Mouse (Mus musculus) kidney, postnatal 0 days (tissue): ENCODE data around the gene Tcl1b3. TPM values are rescaled to one million over a fixed set of nuclear protein-coding genes. Genes with fewer than 3 reads are reported as not detected.

Source experiments
- ATAC-seq: fragments of 200-750 bp; cut with Nextera tagmentation; replicated peaks from 2 replicates; pipeline ENCODE4 v1.8.0; 2017; ENCODE audit warnings: low read depth, moderate number of reproducible peaks, moderate TSS enrichment, moderate library complexity; ENCODE audit not compliant: low FRiP score
- DNase-seq: peaks from one replicate; pipeline ENCODE4 v3.0.0-alpha.2; 2016; ENCODE audit warnings: low spot score
- H3K27ac ChIP-seq: fragments of 300-500 bp; sonication (generic); 2 replicates; pipeline ENCODE4 v1.5.1; 2014; ENCODE audit warnings: mild to moderate bottlenecking
- H3K27me3 ChIP-seq: fragments of 300-500 bp; sonication (generic); 2 replicates; pipeline ENCODE4 v1.6.1; 2014; ENCODE audit warnings: low read length, mixed read lengths; ENCODE audit not compliant: insufficient read depth
- H3K36me3 ChIP-seq: fragments of 300-500 bp; sonication (generic); 2 replicates; pipeline ENCODE4 v1.6.1; 2014; ENCODE audit warnings: low read length, mixed read lengths; ENCODE audit not compliant: insufficient read depth
- H3K4me1 ChIP-seq: fragments of 300-500 bp; sonication (generic); replicated peaks from 2 replicates; pipeline ENCODE4 v1.6.1; 2014; ENCODE audit warnings: antibody characterized with exemption, low read length, mixed read lengths; ENCODE audit not compliant: insufficient read depth
- H3K4me2 ChIP-seq: fragments of 300-500 bp; sonication (generic); 2 replicates; pipeline ENCODE4 v1.6.1; 2014; ENCODE audit warnings: mild to moderate bottlenecking, low read length, moderate library complexity, mixed read lengths
- H3K4me3 ChIP-seq: fragments of 300-500 bp; sonication (generic); replicated peaks from 2 replicates; pipeline ENCODE4 v1.5.1; 2014; ENCODE audit warnings: low read depth, low read length
- H3K9ac ChIP-seq: fragments of 300-500 bp; sonication (generic); 2 replicates; pipeline ENCODE4 v1.6.1; 2014; ENCODE audit warnings: low read depth, low read length
- H3K9me3 ChIP-seq: fragments of 300-500 bp; sonication (generic); replicated peaks from 2 replicates; pipeline ENCODE4 v1.6.1; 2016; ENCODE audit warnings: low read length, inconsistent platforms, mixed read lengths
- CTCF ChIP-seq: IDR thresholded peaks from 2 replicates; pipeline ENCODE4 v1.5.1; 2016; ENCODE audit warnings: antibody characterized with exemption, low read depth, mild to moderate bottlenecking, moderate library complexity
- WGBS: fragments of 180-500 bp; shearing (Covaris S2); extraction: QIAGEN DNeasy Blood & Tissue Kit; methylation state at CpG from one replicate; pipeline ENCODE4 v1.1.7; 2014; 5-methylcytosine and 5-hydroxymethylcytosine counted together
- polyA plus RNA-seq: library from polyadenylated mRNA; unstranded; fragments of >200 nt; fragmentation: Nextera tagmentation; extraction: Ambion mirVana; gene quantifications from 2 replicates; pipeline ENCODE4 v1.2.1, GENCODE M21; 2015

Gene Tcl1b3
- polyA plus RNA-seq, 1 experiment from 2014 or later = not detected

DNA sequence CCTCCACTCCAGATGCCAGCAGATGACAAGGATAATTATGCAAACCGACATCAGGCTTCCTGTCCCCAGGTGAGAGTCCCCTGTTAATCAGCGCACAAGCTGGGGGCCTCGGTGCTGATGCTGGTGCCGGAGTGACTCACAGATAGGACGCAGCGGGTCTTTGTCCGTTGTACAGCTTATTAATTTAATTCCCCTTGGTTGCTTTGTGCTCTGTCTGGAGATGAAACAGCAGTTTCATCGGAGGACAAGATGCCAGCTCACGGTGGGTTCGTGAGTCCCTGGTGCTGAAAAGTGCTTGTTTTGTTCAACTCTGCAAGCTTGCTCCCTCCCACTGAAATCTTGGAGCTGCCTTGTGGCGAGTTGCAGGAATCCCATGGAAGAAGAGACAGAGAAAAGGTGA is 43.5 kb downstream of the Tcl1b3 start:
- H3K36me3 ChIP-seq = no peaks in the 10 kb centered on the region
- no peaks in the 10 kb centered on the region for H3K27me3 ChIP-seq
- TF ChIP-seq CTCF = no peak
- no peaks in the 10 kb centered on the region for H3K9me3 ChIP-seq
- WGBS = 72% methylated on average over 11 of the region's 11 CpGs
- H3K4me2 ChIP-seq = no peak overlapping the region
- no peak overlapping the region for H3K4me3 ChIP-seq
- H3K4me1 ChIP-seq = no peaks in the 10 kb centered on the region
- DNase-seq = no peak
- no peak overlapping the region for H3K27ac ChIP-seq
- ATAC-seq = no peak
- no peak overlapping the region for H3K9ac ChIP-seq

DNA sequence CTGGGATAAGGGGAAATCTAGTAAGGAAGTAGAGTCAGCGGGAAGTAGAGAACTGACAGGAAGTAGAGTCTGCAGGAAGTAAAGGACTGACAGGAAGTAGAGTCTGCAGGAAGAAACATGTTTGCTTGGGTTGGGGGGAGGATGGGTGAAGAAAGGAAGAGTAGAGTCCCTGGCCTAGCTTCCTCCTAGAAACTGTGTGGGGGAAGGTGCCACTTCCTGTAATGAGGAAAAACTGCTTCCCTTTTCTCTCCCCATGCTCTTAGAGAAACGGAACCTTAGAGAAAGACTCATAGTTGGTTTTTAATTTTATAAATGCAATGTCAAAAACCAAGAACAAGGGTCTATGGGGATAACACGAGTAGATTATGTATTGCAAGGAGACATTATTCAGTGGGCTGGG is 44.2 kb downstream of the Tcl1b3 start:
- no peak overlapping the region for H3K27ac ChIP-seq
- H3K36me3 ChIP-seq = no peaks in the 10 kb centered on the region
- H3K9ac ChIP-seq = no peak overlapping the region
- no peaks in the 10 kb centered on the region for H3K9me3 ChIP-seq
- ATAC-seq = no peak
- H3K4me2 ChIP-seq = no peak overlapping the region
- DNase-seq = no peak
- no peaks in the 10 kb centered on the region for H3K4me1 ChIP-seq
- whole genome bisulfite sequencing = 75% methylated on average over 3 of the region's 3 CpGs
- TF ChIP-seq CTCF = no peak
- no peaks in the 10 kb centered on the region for H3K27me3 ChIP-seq
- no peak overlapping the region for H3K4me3 ChIP-seq

DNA sequence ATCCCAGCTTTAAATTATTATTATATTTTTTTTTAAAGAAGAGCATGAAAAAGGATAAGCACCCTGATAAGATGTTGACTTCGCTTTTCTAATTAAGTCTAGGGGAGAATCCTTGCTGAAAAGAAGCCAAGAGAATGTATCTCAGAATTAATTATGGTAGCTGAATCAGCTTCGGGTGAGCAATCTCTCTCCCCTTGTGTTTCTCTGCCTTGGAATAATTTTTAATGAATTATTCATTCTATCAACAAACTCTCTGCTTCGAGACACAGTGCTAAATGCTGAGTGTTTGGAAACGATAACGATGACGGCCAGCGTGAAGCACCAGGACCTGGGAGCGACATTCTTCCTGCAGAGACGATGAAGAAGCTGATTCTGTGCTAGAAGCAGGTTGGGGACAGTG is 48.2 kb downstream of the Tcl1b3 start:
- no peak for DNase-seq
- no peak overlapping the region for H3K9ac ChIP-seq
- no peaks in the 10 kb centered on the region for H3K27me3 ChIP-seq
- no peaks in the 10 kb centered on the region for H3K4me1 ChIP-seq
- no peak overlapping the region for H3K4me2 ChIP-seq
- TF ChIP-seq CTCF = no peak
- H3K4me3 ChIP-seq = no peak overlapping the region
- WGBS = 88% methylated on average over 9 of the region's 9 CpGs
- H3K36me3 ChIP-seq = no peaks in the 10 kb centered on the region
- H3K27ac ChIP-seq = no peak overlapping the region
- H3K9me3 ChIP-seq = no peaks in the 10 kb centered on the region
- no peak for ATAC-seq

Other genes starting within 250 kb of the Tcl1b3 start
- gene Syne3, start 181.2 kb upstream of the Tcl1b3 start, polyA plus RNA-seq = 1.0 and 1.3 TPM in 2 replicates
- gene Glrx5, start 158.4 kb upstream of the Tcl1b3 start, polyA plus RNA-seq = 222 and 225 TPM in 2 replicates
- gene Tcl1b2, start 45.0 kb upstream of the Tcl1b3 start, polyA plus RNA-seq = not detected in 2 replicates
- not detected in 2 replicates for gene Tcl1b1, start 31.4 kb upstream of the Tcl1b3 start, polyA plus RNA-seq
- not detected in 2 replicates for gene Tcl1b5, start 14.7 kb upstream of the Tcl1b3 start, polyA plus RNA-seq
- gene Tcl1b4, start 10.9 kb downstream of the Tcl1b3 start, polyA plus RNA-seq = not detected in 2 replicates
- gene Tcl1, start 31.8 kb downstream of the Tcl1b3 start, polyA plus RNA-seq = not detected in 2 replicates
- gene Tunar, start 142.8 kb downstream of the Tcl1b3 start, polyA plus RNA-seq = 0.11 and 0.12 TPM in 2 replicates